Mouse (Mus musculus) inflammation-experienced regulatory T-cells (primary cell): ENCODE data around the gene Arhgef40. TPM values are rescaled to one million over a fixed set of nuclear protein-coding genes. Genes with fewer than 3 reads are reported as not detected.

ENCODE experiments used
- polyA plus RNA-seq, 2 experiments: library from polyadenylated mRNA; unstranded; fragments of 100-300 nt; shearing (Covaris generic); gene quantifications; one replicate each; pipeline ENCODE4 v1.2.1; 2017

The Arhgef40 gene
- 1 to 10 TPM; 2.4 to 6.8 TPM for polyA plus RNA-seq

DNA sequence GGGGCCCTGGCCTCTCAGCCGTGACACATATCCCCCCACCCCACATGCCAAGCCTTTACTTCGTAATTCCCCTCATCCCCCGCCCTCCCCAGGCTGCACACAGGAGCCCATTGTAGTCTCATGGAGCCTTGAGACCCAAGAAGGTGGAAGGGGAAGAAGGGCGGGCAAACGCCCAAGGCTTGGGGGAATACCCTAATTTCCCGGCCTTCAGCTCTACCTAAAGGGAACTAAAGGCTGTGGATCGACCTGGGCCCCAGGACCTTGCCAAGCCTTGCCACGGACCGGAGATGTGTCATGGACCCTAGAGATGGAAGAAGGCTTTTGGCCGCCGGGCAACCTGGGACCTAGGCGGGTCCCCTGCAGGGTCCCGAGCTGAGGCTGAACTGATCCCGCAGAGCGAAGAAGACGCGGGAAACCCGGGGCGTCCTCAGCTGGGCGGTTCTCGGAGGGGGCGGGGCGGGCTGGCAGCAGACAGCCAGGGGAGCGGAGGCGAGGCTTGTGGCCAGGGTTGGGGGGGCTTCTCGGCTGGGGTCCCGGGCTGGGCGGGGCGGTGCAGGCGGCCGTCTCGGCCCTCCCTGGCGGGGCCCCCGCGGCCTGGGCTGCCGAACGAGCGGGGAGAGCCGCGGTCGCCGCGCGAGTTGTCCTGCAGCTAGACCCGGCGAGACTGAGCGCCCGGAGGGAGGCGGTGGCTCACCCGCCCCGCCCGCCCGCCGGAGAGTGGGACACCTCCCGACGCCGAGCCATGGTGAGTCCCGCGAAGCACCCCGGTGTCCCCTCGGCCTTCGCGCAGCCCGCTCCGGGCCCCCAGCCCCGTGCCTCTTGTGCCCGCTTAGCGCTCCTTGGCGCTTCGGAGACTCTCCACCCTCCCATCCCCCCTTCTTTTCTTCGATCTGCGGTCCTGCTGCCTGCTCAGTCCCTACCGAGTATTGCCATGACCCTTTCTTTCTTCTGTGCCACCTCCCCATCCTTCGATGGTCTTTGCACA is at the start of gene Arhgef40:
TSS of gene Arhgef40 (plus strand) at position 473 of the 985 bp plus-strand sequence.

DNA sequence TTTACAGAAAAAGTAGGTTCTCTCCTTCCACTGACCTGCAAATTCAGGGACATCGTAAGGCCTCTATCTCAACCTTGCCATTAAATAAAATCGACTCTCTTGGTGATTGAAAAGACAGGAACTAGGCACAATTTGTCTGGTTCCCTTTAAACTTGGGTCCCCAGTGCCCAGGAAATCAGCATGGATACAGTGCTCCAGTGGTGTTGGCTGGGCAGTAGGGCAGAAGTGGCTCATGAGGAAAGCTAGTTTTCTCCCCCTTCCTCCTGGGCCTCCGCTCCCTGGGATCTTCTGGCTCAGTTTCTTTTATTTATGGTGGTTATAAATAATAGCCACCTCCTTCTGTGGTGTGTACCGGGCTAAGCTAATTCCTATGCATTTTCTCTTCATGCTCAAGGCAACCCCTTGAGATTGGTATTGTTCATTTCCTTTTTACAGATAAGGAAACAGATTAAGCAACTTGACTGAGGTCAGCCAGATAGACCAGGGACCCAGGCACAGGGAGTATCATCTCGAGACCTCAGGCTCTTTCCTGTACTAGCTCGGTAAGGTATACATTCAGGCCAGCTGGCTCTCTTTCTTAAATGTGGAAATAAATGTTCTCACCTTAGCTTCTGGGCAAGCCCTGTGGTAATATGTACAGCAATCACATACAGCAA is 31.1 kb downstream of the Arhgef40 start, which contains the start of gene Tmem253:
TSS of gene Tmem253 (plus strand) at position 214 of the 656 bp plus-strand sequence.

DNA sequence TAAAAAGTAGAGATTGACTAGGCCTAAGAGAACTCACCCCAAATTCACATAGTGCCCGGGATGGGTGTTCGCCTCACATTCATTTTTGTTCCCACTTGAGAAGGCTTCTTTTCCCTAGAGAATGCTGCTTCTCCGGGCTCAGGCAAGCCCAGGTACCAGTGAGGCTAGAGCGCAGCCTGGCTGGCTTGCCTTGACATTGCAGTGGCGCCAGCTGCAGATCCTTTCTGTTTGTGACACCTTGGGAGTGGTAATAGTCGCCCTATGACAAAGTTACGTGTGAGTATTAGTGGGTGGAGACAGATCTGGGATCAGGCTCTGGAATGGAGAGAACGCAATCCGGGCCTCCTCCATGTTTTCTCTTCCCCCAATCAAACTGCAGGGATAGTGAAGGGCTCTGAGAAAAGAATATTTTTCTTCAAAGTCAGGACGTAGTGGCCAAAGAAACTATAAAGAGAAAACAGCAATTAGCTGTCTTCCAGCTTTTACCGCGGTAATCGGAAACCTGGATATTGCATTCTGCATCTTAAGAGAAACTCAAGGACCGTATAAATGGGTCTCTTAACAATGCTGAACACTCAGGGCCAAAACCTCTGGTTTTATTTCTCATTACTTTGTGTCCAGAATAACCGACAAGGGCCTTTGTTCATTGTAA is 36.1 kb downstream of the Arhgef40 start, which contains the start of gene Zfp219:
TSS of gene Zfp219 (minus strand) at position 248 of the 652 bp plus-strand sequence.

DNA sequence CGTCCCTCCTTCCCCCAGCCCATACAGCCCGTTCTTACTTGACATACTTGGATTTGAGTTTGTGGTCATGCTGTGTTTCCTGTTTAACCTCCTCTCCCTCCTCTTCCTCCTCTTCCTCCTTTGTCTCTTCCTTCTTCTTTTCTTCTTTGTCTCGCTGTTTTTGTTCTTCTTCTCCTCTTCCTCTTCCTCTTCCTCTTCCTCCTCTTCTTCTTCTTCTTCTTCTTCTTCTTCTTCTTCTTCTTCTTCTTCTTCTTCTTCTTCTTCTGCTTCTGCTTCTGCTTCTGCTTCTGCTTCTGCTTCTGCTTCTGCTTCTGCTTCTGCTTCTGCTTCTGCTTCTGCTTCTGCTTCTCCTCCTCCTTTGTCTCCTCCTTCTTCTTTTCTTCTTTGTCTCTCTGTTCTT is 57.8 kb downstream of the Arhgef40 start, which contains the start of gene Olfr221:
TSS of gene Olfr221 (minus strand) at position 101 of the 400 bp plus-strand sequence.

Other genes with a start within 250 kb of the Arhgef40 start
- gene Ang4, start 211.1 kb upstream of the Arhgef40 start, polyA plus RNA-seq: not detected
- under 1 TPM in 1 of 2 experiments, not detected in 1; 0.17 TPM for gene AY358078, start 184.7 kb upstream of the Arhgef40 start, polyA plus RNA-seq
- gene Ear6, start 131.0 kb upstream of the Arhgef40 start, polyA plus RNA-seq: not detected
- gene Mettl17, start 99.9 kb upstream of the Arhgef40 start, polyA plus RNA-seq: 100 to 1,000 TPM in 1 of 2 experiments, 10 to 100 TPM in 1; 77.4 to 115 TPM
- gene Slc39a2, start 91.8 kb upstream of the Arhgef40 start, polyA plus RNA-seq: 1 to 10 TPM in 1 of 2 experiments, under 1 TPM in 1; 0.19 to 1.1 TPM
- gene Ndrg2, start 70.6 kb upstream of the Arhgef40 start, polyA plus RNA-seq: 10 to 100 TPM; 32.8 to 39.1 TPM
- not detected for gene Tppp2, start 66.3 kb upstream of the Arhgef40 start, polyA plus RNA-seq
- not detected for gene Rnase13, start 61.9 kb upstream of the Arhgef40 start, polyA plus RNA-seq
- 1 to 10 TPM; 1.5 TPM for gene Tmem253, start 30.9 kb downstream of the Arhgef40 start, polyA plus RNA-seq
- gene Zfp219, start 36.0 kb downstream of the Arhgef40 start, polyA plus RNA-seq: 10 to 100 TPM; 16.7 to 19.3 TPM
- gene Olfr221, start 57.7 kb downstream of the Arhgef40 start, polyA plus RNA-seq: under 1 TPM; 0.13 to 0.33 TPM
- gene Hnrnpc, start 119.3 kb downstream of the Arhgef40 start, polyA plus RNA-seq: 100 to 1,000 TPM; 398 to 456 TPM
- 1 to 10 TPM; 6.7 to 7.6 TPM for gene Rpgrip1, start 126.0 kb downstream of the Arhgef40 start, polyA plus RNA-seq
- gene Supt16, start 212.7 kb downstream of the Arhgef40 start, polyA plus RNA-seq: 10 to 100 TPM; 17.1 to 17.5 TPM